Mouse (Mus musculus) hindbrain, embryonic 12.5 days (tissue): ENCODE measurements at regions not wholly inside any gene's neighbourhood (a gene's known extent, or its start where the extent isn't known, plus 50 kb on each side); places are given as distances from the start of the nearest gene placed in this dataset.
"Not testable (repeated sequence)": the region's sequence is repeated elsewhere in the genome, so short reads cannot be mapped to it uniquely, and the experiment has no call there.

Source experiments
- ATAC-seq: fragments of 200-750 bp; cut with Nextera tagmentation; 2 replicates; pipeline ENCODE4 v1.8.0; 2017; ENCODE audit warnings: moderate TSS enrichment; ENCODE audit not compliant: low FRiP score
- H3K27ac ChIP-seq: fragments of 300-500 bp; sonication (generic); 2 replicates; pipeline ENCODE4 v1.5.1; 2016; ENCODE audit warnings: mild to moderate bottlenecking
- H3K27me3 ChIP-seq: fragments of 300-500 bp; sonication (generic); 2 replicates; pipeline ENCODE4 v1.6.1; 2016; ENCODE audit warnings: mild to moderate bottlenecking
- H3K36me3 ChIP-seq: fragments of 300-500 bp; sonication (generic); 2 replicates; pipeline ENCODE4 v1.6.1; 2016; ENCODE audit warnings: mild to moderate bottlenecking
- H3K4me1 ChIP-seq: fragments of 300-500 bp; sonication (generic); 2 replicates; pipeline ENCODE4 v1.6.1; 2016
- H3K4me2 ChIP-seq: fragments of 300-500 bp; sonication (generic); replicated peaks from 2 replicates; pipeline ENCODE4 v1.6.1; 2016; ENCODE audit warnings: mild to moderate bottlenecking
- H3K4me3 ChIP-seq: fragments of 300-500 bp; sonication (generic); 2 replicates; pipeline ENCODE4 v1.5.1; 2016; ENCODE audit warnings: mild to moderate bottlenecking
- H3K9ac ChIP-seq: fragments of 300-500 bp; sonication (generic); 2 replicates; pipeline ENCODE4 v1.6.1; 2016; ENCODE audit warnings: mild to moderate bottlenecking, moderate library complexity
- H3K9me3 ChIP-seq: fragments of 300-500 bp; sonication (generic); replicated peaks from 2 replicates; pipeline ENCODE4 v1.6.1; 2016; ENCODE audit warnings: mild to moderate bottlenecking
- WGBS: fragments of 180-500 bp; shearing (Covaris S2); methylation state at CpG from one replicate; pipeline ENCODE4 v1.1.7; 2016; 5-methylcytosine and 5-hydroxymethylcytosine counted together

GRCm38 (mm10) chr12:28997474-28998192 lies 246.0 kb downstream of the Eipr1 start:
- no peaks in the 10 kb centered on the region for H3K9me3 ChIP-seq
- peak overlapping the region; percentile 40 for H3K27ac ChIP-seq
- peaks cover 6% of the 10 kb centered on the region for H3K4me1 ChIP-seq
- ATAC-seq: no peak
- no peak overlapping the region for H3K9ac ChIP-seq
- 64% methylated on average over 15 of the region's 15 CpGs for WGBS
- no peak overlapping the region for H3K4me2 ChIP-seq
- no peaks in the 10 kb centered on the region for H3K36me3 ChIP-seq
- no peaks in the 10 kb centered on the region for H3K27me3 ChIP-seq
- H3K4me3 ChIP-seq: no peak overlapping the region

GRCm38 (mm10) chr12:28999963-29000451 lies 248.4 kb downstream of the Eipr1 start:
- Histone ChIP-seq H3K4me1 (peaks cover 6% of the 10 kb centered on the region), H3K9ac (no peak overlapping the region), H3K36me3 (no peaks in the 10 kb centered on the region), H3K4me3 (no peak overlapping the region), H3K4me2 (no peak overlapping the region), H3K27me3 (no peaks in the 10 kb centered on the region), H3K9me3 (no peaks in the 10 kb centered on the region), H3K27ac (no peak overlapping the region)
- ATAC-seq: no peak
- 68% methylated on average over 6 of the region's 6 CpGs for WGBS

- Histone ChIP-seq H3K9ac (no peak overlapping the region), H3K9me3 (no peaks in the 10 kb centered on the region), H3K36me3 (no peaks in the 10 kb centered on the region), H3K4me2 (no peak overlapping the region), H3K4me1 (0 out of 2 replicates have a peak, but pooled peaks cover 4% of the 10 kb centered on the region), H3K27me3 (no peaks in the 10 kb centered on the region), H3K27ac (no peak overlapping the region), H3K4me3 (no peak overlapping the region)
- WGBS: 87% methylated on average over 13 of the region's 13 CpGs
- no peak for ATAC-seq
These were observed 252.9 kb downstream of the Eipr1 start for GRCm38 (mm10) chr12:29004504-29004903.

- Histone ChIP-seq H3K9me3 (no peaks in the 10 kb centered on the region), H3K4me2 (no peak overlapping the region), H3K9ac (no peak overlapping the region), H3K36me3 (no peaks in the 10 kb centered on the region), H3K27me3 (no peaks in the 10 kb centered on the region), H3K4me3 (no peak overlapping the region), H3K27ac (peak overlapping the region; percentile 52; the same call in 1 of the 2 replicates), H3K4me1 (peaks cover 12% of the 10 kb centered on the region)
- no peak for ATAC-seq
- WGBS: 87% methylated on average over 9 of the region's 9 CpGs
These were observed 263.0 kb downstream of the Eipr1 start for GRCm38 (mm10) chr12:29014601-29015000.

- H3K27me3 ChIP-seq: no peaks in the 10 kb centered on the region
- no peak overlapping the region for H3K4me2 ChIP-seq
- H3K4me3 ChIP-seq: no peak overlapping the region
- no peak overlapping the region for H3K9ac ChIP-seq
- H3K27ac ChIP-seq: peak overlapping the region; percentile 78
- peak; percentile 92 for ATAC-seq
- H3K36me3 ChIP-seq: no peaks in the 10 kb centered on the region
- H3K9me3 ChIP-seq: no peaks in the 10 kb centered on the region
- H3K4me1 ChIP-seq: peaks cover 12% of the 10 kb centered on the region
- WGBS: 31% methylated on average over 10 of the region's 10 CpGs
These were observed 263.7 kb downstream of the Eipr1 start for GRCm38 (mm10) chr12:29015200-29015862.

- ATAC-seq: no peak
- no peak overlapping the region for H3K4me3 ChIP-seq
- no peak overlapping the region for H3K4me2 ChIP-seq
- no peaks in the 10 kb centered on the region for H3K27me3 ChIP-seq
- no peak overlapping the region for H3K9ac ChIP-seq
- no peak overlapping the region for H3K27ac ChIP-seq
- peaks cover under 1% of the 10 kb centered on the region; the same call in 1 of the 2 replicates for H3K4me1 ChIP-seq
- H3K36me3 ChIP-seq: no peaks in the 10 kb centered on the region
- H3K9me3 ChIP-seq: no peaks in the 10 kb centered on the region
- WGBS: 66% methylated on average over 5 of the region's 5 CpGs
These were observed 269.5 kb downstream of the Eipr1 start for GRCm38 (mm10) chr12:29021152-29021551.

GRCm38 (mm10) chr12:29028171-29028570 lies 276.6 kb downstream of the Eipr1 start:
- no peak overlapping the region for H3K4me3 ChIP-seq
- no peak for ATAC-seq
- H3K27me3 ChIP-seq: no peaks in the 10 kb centered on the region
- no peaks in the 10 kb centered on the region for H3K9me3 ChIP-seq
- H3K9ac ChIP-seq: no peak overlapping the region
- 65% methylated on average over 3 of the region's 3 CpGs for WGBS
- H3K4me2 ChIP-seq: no peak overlapping the region
- H3K27ac ChIP-seq: no peak overlapping the region
- peaks cover 3% of the 10 kb centered on the region; the same call in 1 of the 2 replicates for H3K4me1 ChIP-seq
- H3K36me3 ChIP-seq: no peaks in the 10 kb centered on the region

GRCm38 (mm10) chr12:29029461-29029860 lies 277.9 kb downstream of the Eipr1 start:
- H3K9ac ChIP-seq: no peak overlapping the region
- no peak for ATAC-seq
- no peak overlapping the region for H3K4me3 ChIP-seq
- peaks cover 3% of the 10 kb centered on the region; the same call in 1 of the 2 replicates for H3K4me1 ChIP-seq
- H3K27me3 ChIP-seq: no peaks in the 10 kb centered on the region
- no peaks in the 10 kb centered on the region for H3K36me3 ChIP-seq
- H3K27ac ChIP-seq: no peak overlapping the region
- H3K9me3 ChIP-seq: no peaks in the 10 kb centered on the region
- no peak overlapping the region for H3K4me2 ChIP-seq
- WGBS: 45% methylated on average over 7 of the region's 7 CpGs

GRCm38 (mm10) chr12:29046009-29046408 lies 294.4 kb downstream of the Eipr1 start:
- H3K27ac ChIP-seq: no peak overlapping the region
- H3K4me3 ChIP-seq: no peak overlapping the region
- 68% methylated on average over 8 of the region's 8 CpGs for WGBS
- H3K9ac ChIP-seq: no peak overlapping the region
- H3K9me3 ChIP-seq: no peaks in the 10 kb centered on the region
- H3K36me3 ChIP-seq: no peaks in the 10 kb centered on the region
- H3K4me2 ChIP-seq: no peak overlapping the region
- no peak for ATAC-seq
- H3K27me3 ChIP-seq: no peaks in the 10 kb centered on the region
- peaks cover 28% of the 10 kb centered on the region for H3K4me1 ChIP-seq

- H3K4me2 ChIP-seq, H3K9me3 ChIP-seq, H3K9ac ChIP-seq, ATAC-seq, H3K27me3 ChIP-seq, H3K4me3 ChIP-seq, H3K36me3 ChIP-seq: not testable (repeated sequence)
- H3K27ac ChIP-seq: peak overlapping the region; percentile 90
- peaks cover 30% of the 10 kb centered on the region for H3K4me1 ChIP-seq
- 47% methylated on average over 4 of the region's 4 CpGs for WGBS
These were observed 297.0 kb downstream of the Eipr1 start for GRCm38 (mm10) chr12:29048596-29048995.

GRCm38 (mm10) chr12:29049105-29049511 lies 297.5 kb downstream of the Eipr1 start:
- Histone ChIP-seq H3K27me3 (no peaks in the 10 kb centered on the region; the same call in 1 of the 2 replicates), H3K4me3 (no peak overlapping the region), H3K27ac (peak overlapping the region; percentile 90), H3K4me2 (0 out of 2 replicates have a peak overlapping the region, but pooled peaks have one; percentile 5), H3K9me3 (no peaks in the 10 kb centered on the region), H3K9ac (no peak overlapping the region), H3K4me1 (peaks cover 32% of the 10 kb centered on the region), H3K36me3 (no peaks in the 10 kb centered on the region)
- peak; percentile 90 for ATAC-seq
- under 1% methylated on average over 8 of the region's 8 CpGs for WGBS

- no peak overlapping the region for H3K4me2 ChIP-seq
- no peaks in the 10 kb centered on the region for H3K36me3 ChIP-seq
- H3K4me1 ChIP-seq: peaks cover 35% of the 10 kb centered on the region
- H3K9ac ChIP-seq: no peak overlapping the region
- H3K27ac ChIP-seq: peak overlapping the region; percentile 68
- no peaks in the 10 kb centered on the region; the same call in 1 of the 2 replicates for H3K27me3 ChIP-seq
- H3K4me3 ChIP-seq: no peak overlapping the region
- ATAC-seq: no peak
- no peaks in the 10 kb centered on the region for H3K9me3 ChIP-seq
These were observed 298.2 kb downstream of the Eipr1 start for GRCm38 (mm10) chr12:29049801-29050200.
